Mouse (Mus musculus): Measurements from ENCODE around the gene Zbtb25. TPM values are rescaled to one million over a fixed set of nuclear protein-coding genes. Genes with fewer than 3 reads are reported as not detected.

Zbtb25 gene
- polyA plus RNA-seq, 1 experiment from 2014 or later, result 8.3 TPM

GRCm38 (mm10) chr12:76307964-76308363 lies 61.4 kb downstream of the Zbtb25 start:
- Histone ChIP-seq H3K27ac (no peak overlapping the region), H3K9ac (no peak overlapping the region), H3K4me3 (replicated peaks) (no peak overlapping the region), H3K4me2 (no peak overlapping the region), H3K36me3 (peaks cover 93% of the 10 kb centered on the region), H3K9me3 (replicated peaks) (no peaks in the 10 kb centered on the region), H3K4me1 (replicated peaks) (peaks cover 20% of the 10 kb centered on the region), H3K27me3 (no peaks in the 10 kb centered on the region)
- no peak for DNase-seq
- WGBS (ENCODE audit: insufficient replicate concordance), result 61% methylated on average over 9 of the region's 9 CpGs
- peak; percentile 28; the same call in 1 of the 2 replicates for ATAC-seq (ENCODE audit: low read depth)

GRCm38 (mm10) chr12:76306852-76307561 lies 62.4 kb downstream of the Zbtb25 start:
- no peak overlapping the region for H3K4me2 ChIP-seq
- H3K36me3 ChIP-seq, result peaks cover 88% of the 10 kb centered on the region
- no peak for DNase-seq
- no peak overlapping the region for H3K9ac ChIP-seq
- no peaks in the 10 kb centered on the region for H3K27me3 ChIP-seq
- ATAC-seq (ENCODE audit: low read depth), result no peak
- no peaks in the 10 kb centered on the region for H3K9me3 ChIP-seq (replicated peaks)
- no peak overlapping the region for H3K4me3 ChIP-seq (replicated peaks)
- H3K4me1 ChIP-seq (replicated peaks), result peaks cover 20% of the 10 kb centered on the region
- no peak overlapping the region for H3K27ac ChIP-seq
- 82% methylated on average over 9 of the region's 9 CpGs for WGBS (ENCODE audit: insufficient replicate concordance)

DNA sequence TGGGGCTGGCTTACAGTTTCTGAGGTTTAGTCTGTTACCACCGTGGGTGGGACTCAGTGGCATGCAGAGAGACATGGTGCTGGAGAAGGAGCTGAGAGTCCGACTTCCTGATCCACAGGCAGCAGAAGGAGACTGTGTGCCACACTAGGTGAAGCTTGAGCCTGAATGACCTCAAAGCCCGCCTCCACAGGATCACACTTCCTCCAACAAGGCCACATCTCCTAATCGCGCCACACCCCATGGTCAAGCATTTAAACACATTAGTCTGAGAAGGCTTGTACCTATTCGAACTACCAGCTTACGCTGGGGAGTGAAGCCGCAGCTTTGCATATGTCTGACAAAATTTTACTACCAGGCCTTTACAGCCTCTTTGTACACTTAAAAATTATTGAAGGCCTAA lies 64.3 kb downstream of the Zbtb25 start:
- Histone ChIP-seq H3K4me2 (no peak overlapping the region), H3K4me1 (replicated peaks) (peaks cover 4% of the 10 kb centered on the region), H3K27me3 (no peaks in the 10 kb centered on the region), H3K27ac (no peak overlapping the region), H3K9me3 (replicated peaks) (no peaks in the 10 kb centered on the region), H3K36me3 (peaks cover 88% of the 10 kb centered on the region), H3K9ac (no peak overlapping the region), H3K4me3 (replicated peaks) (no peak overlapping the region)
- WGBS (ENCODE audit: insufficient replicate concordance), result 79% methylated on average over 8 of the region's 8 CpGs
- ATAC-seq (ENCODE audit: low read depth) (no peak), DNase-seq (no peak)

GRCm38 (mm10) chr12:76304199-76304598 lies 65.2 kb downstream of the Zbtb25 start:
- 80% methylated on average over 4 of the region's 4 CpGs for WGBS (ENCODE audit: insufficient replicate concordance)
- Histone ChIP-seq H3K27ac (no peak overlapping the region), H3K9ac (no peak overlapping the region), H3K4me3 (replicated peaks) (no peak overlapping the region), H3K27me3 (no peaks in the 10 kb centered on the region), H3K4me1 (replicated peaks) (no peaks in the 10 kb centered on the region), H3K36me3 (peaks cover 89% of the 10 kb centered on the region), H3K9me3 (replicated peaks) (no peaks in the 10 kb centered on the region), H3K4me2 (no peak overlapping the region)
- DNase-seq, result no peak
- no peak for ATAC-seq (ENCODE audit: low read depth)

- peaks cover 89% of the 10 kb centered on the region for H3K36me3 ChIP-seq
- H3K27me3 ChIP-seq, result no peaks in the 10 kb centered on the region
- no peak overlapping the region for H3K4me3 ChIP-seq (replicated peaks)
- ATAC-seq (ENCODE audit: low read depth) (no peak), DNase-seq (no peak)
- no peak overlapping the region for H3K4me2 ChIP-seq
- H3K27ac ChIP-seq, result no peak overlapping the region
- H3K4me1 ChIP-seq (replicated peaks), result no peaks in the 10 kb centered on the region
- no peaks in the 10 kb centered on the region for H3K9me3 ChIP-seq (replicated peaks)
- WGBS (ENCODE audit: insufficient replicate concordance), result 89% methylated on average over 11 of the region's 11 CpGs
- no peak overlapping the region for H3K9ac ChIP-seq
These were observed 65.9 kb downstream of the Zbtb25 start for GRCm38 (mm10) chr12:76303474-76303873.

DNA sequence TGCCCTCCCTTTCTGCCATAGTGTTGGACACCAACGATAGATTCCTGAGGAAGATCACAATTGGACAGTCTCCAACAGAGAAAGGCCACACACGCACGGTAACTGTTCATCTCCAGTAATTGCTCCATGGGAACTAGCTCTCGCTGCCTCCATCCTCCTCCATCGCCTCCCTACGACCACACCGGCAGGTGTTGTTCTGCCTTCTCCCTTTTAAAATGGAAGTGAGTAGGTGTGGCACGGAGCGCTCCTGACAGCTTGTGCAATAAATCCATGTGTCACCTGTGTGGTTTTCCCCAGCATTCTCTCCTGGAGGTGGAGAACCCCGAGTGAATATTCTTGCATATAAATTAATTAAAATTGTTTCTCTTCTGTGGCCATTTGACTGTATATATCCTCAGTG lies 69.0 kb downstream of the Zbtb25 start:
- no peak overlapping the region for H3K9ac ChIP-seq
- H3K4me3 ChIP-seq (replicated peaks), result no peak overlapping the region
- no peaks in the 10 kb centered on the region for H3K9me3 ChIP-seq (replicated peaks)
- H3K36me3 ChIP-seq, result peaks cover 88% of the 10 kb centered on the region
- WGBS (ENCODE audit: insufficient replicate concordance), result 89% methylated on average over 10 of the region's 10 CpGs
- ATAC-seq (ENCODE audit: low read depth) (no peak), DNase-seq (no peak)
- H3K27ac ChIP-seq, result no peak overlapping the region
- H3K4me2 ChIP-seq, result no peak overlapping the region
- H3K27me3 ChIP-seq, result no peaks in the 10 kb centered on the region
- H3K4me1 ChIP-seq (replicated peaks), result no peaks in the 10 kb centered on the region

DNA sequence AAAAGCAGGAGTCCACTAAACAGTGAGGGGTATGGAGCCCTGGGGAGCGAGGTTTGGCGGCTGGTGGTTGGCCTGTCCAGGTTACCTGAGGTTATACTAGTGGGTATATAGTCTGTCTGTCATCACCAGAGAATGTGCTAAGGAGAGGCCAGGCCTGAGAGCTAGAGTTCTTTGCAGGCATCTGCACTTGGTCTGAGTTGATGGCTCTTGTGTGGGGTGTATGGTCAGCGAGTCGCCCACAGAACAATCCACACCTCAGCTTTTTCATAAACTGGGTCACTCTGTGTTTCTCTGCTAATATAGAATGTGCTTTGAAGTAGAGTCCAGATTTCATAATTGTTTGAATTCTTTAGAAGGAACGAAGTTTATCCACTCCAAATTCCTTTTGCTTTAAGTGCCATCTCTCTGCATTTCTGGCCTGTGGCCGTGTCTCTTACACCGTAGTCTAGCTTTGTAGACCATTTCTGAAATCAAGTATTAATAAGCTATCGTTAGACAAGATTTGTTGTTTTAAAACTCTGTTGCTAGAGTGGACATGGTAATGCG lies 70.0 kb downstream of the Zbtb25 start:
- no peaks in the 10 kb centered on the region for H3K4me1 ChIP-seq (replicated peaks)
- no peak overlapping the region for H3K9ac ChIP-seq
- no peaks in the 10 kb centered on the region for H3K27me3 ChIP-seq
- H3K9me3 ChIP-seq (replicated peaks), result no peaks in the 10 kb centered on the region
- ATAC-seq (ENCODE audit: low read depth), result no peak
- no peak overlapping the region for H3K4me2 ChIP-seq
- H3K36me3 ChIP-seq, result peaks cover 92% of the 10 kb centered on the region
- H3K27ac ChIP-seq, result no peak overlapping the region
- no peak for DNase-seq
- WGBS (ENCODE audit: insufficient replicate concordance), result 91% methylated on average over 9 of the region's 9 CpGs
- H3K4me3 ChIP-seq (replicated peaks), result no peak overlapping the region

DNA sequence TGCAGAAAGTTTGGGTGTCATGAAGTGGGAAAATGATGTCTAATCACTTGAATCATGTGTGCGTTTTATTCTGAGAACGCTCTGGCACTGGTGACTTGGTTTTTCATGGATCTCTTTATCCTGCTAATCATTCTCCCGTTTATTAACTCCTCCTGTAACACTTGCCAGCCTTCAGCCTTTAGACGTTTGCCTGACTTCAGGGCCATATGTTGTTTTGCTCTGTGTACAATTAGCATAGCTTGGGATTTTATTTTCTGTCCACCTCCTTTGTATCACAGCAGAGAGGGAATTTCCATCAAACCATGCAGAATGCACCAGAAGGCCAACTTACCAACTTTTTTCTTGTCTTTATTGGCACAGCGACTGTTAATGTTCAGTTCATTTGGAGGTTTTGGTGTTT lies 71.6 kb downstream of the Zbtb25 start:
- Histone ChIP-seq H3K4me1 (replicated peaks) (no peaks in the 10 kb centered on the region), H3K27ac (no peak overlapping the region), H3K4me2 (no peak overlapping the region), H3K36me3 (peaks cover 92% of the 10 kb centered on the region), H3K9me3 (replicated peaks) (no peaks in the 10 kb centered on the region), H3K27me3 (no peaks in the 10 kb centered on the region), H3K4me3 (replicated peaks) (no peak overlapping the region), H3K9ac (no peak overlapping the region)
- 82% methylated on average over 5 of the region's 5 CpGs for WGBS (ENCODE audit: insufficient replicate concordance)
- no peak for ATAC-seq (ENCODE audit: low read depth)
- no peak for DNase-seq

Other genes starting within 250 kb of the Zbtb25 start
- 0.05 TPM in 1 of 2 replicates, not detected in the other for gene Esr2, start 192.3 kb downstream of the Zbtb25 start, polyA plus RNA-seq (2015; fragmentation: Nextera tagmentation; extraction: Ambion mirVana)
- gene Tex21, start 122.9 kb downstream of the Zbtb25 start, polyA plus RNA-seq (2015; fragmentation: Nextera tagmentation; extraction: Ambion mirVana), result 0.10 and 0.13 TPM in 2 replicates
- 111 and 125 TPM in 2 replicates for gene Mthfd1, start 114.3 kb downstream of the Zbtb25 start, polyA plus RNA-seq (2015; fragmentation: Nextera tagmentation; extraction: Ambion mirVana)
- gene Akap5, start 44.7 kb downstream of the Zbtb25 start, polyA plus RNA-seq (2015; fragmentation: Nextera tagmentation; extraction: Ambion mirVana), result 0.43 and 0.51 TPM in 2 replicates
- gene Zbtb1, start 664 bp upstream of the Zbtb25 start, polyA plus RNA-seq (2015; fragmentation: Nextera tagmentation; extraction: Ambion mirVana), result 4.3 and 5.9 TPM in 2 replicates
- 1.7 and 2.4 TPM in 2 replicates for gene Hspa2, start 34.6 kb upstream of the Zbtb25 start, polyA plus RNA-seq (2015; fragmentation: Nextera tagmentation; extraction: Ambion mirVana)
- gene Ppp1r36, start 47.9 kb upstream of the Zbtb25 start, polyA plus RNA-seq (2015; fragmentation: Nextera tagmentation; extraction: Ambion mirVana), result 0.16 TPM in 1 of 2 replicates, not detected in the other
- gene Plekhg3, start 161.3 kb upstream of the Zbtb25 start, polyA plus RNA-seq (2015; fragmentation: Nextera tagmentation; extraction: Ambion mirVana), result 1.7 and 1.9 TPM in 2 replicates

All from liver, embryonic 13.5 days (tissue).